Mouse (Mus musculus): ENCODE results near the gene Chek2. TPM values are rescaled to one million over a fixed set of nuclear protein-coding genes. Genes with fewer than 3 reads are reported as not detected.
"Not testable (repeated sequence)": the region's sequence is repeated elsewhere in the genome, so short reads cannot be mapped to it uniquely, and the experiment has no call there.

Gene Chek2
- polyA plus RNA-seq, 1 experiment from 2014 or later: 31.0 TPM

DNA sequence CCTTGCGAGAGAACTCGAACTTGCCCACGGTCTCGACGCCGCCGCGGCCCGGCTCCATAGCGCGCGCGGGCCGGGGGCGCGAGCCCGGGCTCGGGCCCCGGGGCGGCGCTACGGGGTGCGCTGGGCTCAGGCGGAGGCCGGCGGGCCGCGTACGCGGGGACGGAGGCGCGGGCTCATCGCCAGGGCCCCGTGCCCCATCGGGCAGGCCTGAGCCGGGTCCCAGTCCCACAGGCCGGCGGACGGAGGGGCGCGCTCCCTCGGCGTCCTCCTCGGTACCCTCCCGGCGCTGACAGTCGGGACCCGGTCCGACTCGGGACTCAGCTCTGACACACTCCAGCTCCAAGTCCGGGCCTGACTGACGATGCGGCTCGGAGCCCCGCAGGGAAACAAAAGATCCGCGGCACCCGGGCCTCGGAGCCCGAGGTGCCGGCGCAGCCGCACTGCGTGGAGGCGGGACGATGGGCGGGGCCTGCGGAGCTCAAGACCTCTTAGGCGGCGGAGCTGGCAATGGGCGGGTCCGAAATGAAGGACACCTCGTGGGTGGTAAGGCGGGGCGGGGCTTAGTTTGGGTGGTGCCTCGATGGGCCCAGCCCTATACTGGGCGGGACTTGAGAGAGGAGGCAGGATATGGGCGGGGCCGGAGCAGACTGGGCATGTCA lies 30.0 kb upstream of the Chek2 start, which contains the start of gene Ulk1:
Gene Ulk1, minus strand, starts transcription at position 431 of the 659 bp plus-strand sequence.
- Histone ChIP-seq H3K4me1 (replicated peaks) (peaks cover 41% of the 10 kb centered on the region), H3K9me3 (no peaks in the 10 kb centered on the region), H3K36me3 (peaks cover 27% of the 10 kb centered on the region), H3K4me3 (peak within 1 kb of the TSS; percentile 93), H3K27ac (peak within 1 kb of the TSS; percentile 97), H3K27me3 (ENCODE audit: insufficient read depth, poor library complexity, severe bottlenecking) (no peaks in the 10 kb centered on the region)
- peak; percentile 99 for DNase-seq (ENCODE audit: low spot score)
- WGBS: under 1% methylated on average over 80 of the region's 80 CpGs

DNA sequence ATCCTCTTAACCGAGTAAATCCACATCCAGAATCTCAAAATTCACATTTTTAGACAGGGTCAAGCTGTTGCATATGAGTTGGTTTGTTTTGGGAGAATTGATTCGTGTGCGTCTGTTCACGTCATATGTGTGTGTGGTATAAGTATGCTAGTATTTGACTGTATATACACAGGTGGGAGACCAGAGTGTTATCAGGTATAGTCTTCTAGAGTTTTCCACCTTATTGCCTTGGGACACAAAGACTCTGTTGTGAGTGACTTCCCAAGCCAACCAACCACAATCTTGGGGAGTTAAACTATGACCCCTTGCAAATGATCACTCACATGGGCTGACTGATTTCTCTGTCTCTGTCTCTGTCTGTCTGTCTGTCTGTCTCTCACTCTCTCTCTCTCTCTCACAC lies 15.4 kb upstream of the Chek2 start:
- DNase-seq (ENCODE audit: low spot score): no peak
- Histone ChIP-seq H3K27ac (no peak overlapping the region), H3K4me3 (no peak overlapping the region), H3K27me3 (ENCODE audit: insufficient read depth, poor library complexity, severe bottlenecking) (no peaks in the 10 kb centered on the region), H3K36me3 (no peaks in the 10 kb centered on the region), H3K9me3 (no peaks in the 10 kb centered on the region), H3K4me1 (replicated peaks) (no peaks in the 10 kb centered on the region)
- 91% methylated on average over 4 of the region's 4 CpGs for WGBS

DNA sequence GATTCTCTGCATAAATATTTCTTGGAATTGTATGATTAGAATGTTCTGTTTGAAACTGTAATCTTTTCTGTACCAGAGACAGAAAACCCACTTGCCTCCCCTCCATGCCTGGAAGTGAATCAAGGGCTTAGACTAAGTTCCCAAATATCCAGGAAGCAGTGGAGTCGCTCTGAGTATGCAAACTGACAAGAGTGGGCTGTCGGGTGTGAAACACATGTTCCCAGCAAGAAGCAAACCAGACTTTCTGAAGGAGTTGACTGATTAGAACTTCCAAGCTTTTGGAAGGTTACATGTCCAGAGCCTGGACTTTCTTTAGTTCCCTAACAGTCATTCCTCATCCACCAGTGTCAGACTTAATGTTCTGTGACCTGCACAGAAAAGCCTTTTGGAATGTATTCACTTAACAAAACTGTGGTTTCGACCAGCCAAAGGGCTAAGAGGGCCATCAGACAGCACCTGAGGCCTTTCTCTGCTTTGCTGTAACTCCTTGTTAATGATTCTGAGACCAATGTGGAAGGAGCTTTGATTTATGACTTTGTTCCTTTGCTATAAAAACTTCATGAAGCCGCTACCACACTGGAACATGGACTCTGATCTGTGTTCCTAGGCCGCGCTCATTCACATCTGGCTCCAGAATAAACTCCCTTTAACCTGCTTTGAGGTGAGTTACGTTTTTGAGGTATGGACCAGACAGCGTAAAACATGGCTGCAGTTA lies 12.8 kb upstream of the Chek2 start:
- H3K27me3 ChIP-seq (ENCODE audit: insufficient read depth, poor library complexity, severe bottlenecking): no peaks in the 10 kb centered on the region

DNA sequence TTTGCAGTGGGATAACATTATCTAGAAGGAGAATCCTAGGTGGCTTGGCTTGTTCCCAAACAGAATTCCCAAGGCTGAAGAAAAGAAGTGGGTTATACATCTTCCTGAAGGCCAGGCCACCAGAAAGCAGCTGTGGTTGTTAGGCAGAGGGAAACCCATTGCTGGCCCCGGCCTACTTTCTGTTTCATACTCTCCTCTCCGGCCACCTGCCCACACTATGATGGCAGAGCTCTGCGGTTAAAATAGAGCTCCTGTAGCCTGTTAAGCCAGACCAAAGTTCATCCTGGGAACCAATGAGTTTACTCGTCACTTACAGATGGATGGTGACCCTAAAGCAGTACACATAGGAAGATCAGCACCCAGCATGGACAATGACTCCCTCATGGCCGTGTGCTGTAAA lies 12.2 kb upstream of the Chek2 start:
- H3K9me3 ChIP-seq: no peaks in the 10 kb centered on the region
- no peaks in the 10 kb centered on the region for H3K27me3 ChIP-seq (ENCODE audit: insufficient read depth, poor library complexity, severe bottlenecking)
- no peak overlapping the region for H3K4me3 ChIP-seq
- 91% methylated on average over 5 of the region's 5 CpGs for WGBS
- H3K36me3 ChIP-seq: 0 out of 2 replicates have a peak, but pooled peaks cover 7% of the 10 kb centered on the region
- no peak overlapping the region for H3K27ac ChIP-seq
- no peak for DNase-seq (ENCODE audit: low spot score)
- H3K4me1 ChIP-seq (replicated peaks): no peaks in the 10 kb centered on the region

More for the DNA sequence above, 12.8 kb upstream of the Chek2 start:
- Histone ChIP-seq H3K4me3 (no peak overlapping the region), H3K9me3 (no peaks in the 10 kb centered on the region), H3K4me1 (replicated peaks) (no peaks in the 10 kb centered on the region), H3K36me3 (0 out of 2 replicates have a peak, but pooled peaks cover 7% of the 10 kb centered on the region), H3K27ac (no peak overlapping the region)
- WGBS: 92% methylated on average over 8 of the region's 8 CpGs
- DNase-seq (ENCODE audit: low spot score): no peak

DNA sequence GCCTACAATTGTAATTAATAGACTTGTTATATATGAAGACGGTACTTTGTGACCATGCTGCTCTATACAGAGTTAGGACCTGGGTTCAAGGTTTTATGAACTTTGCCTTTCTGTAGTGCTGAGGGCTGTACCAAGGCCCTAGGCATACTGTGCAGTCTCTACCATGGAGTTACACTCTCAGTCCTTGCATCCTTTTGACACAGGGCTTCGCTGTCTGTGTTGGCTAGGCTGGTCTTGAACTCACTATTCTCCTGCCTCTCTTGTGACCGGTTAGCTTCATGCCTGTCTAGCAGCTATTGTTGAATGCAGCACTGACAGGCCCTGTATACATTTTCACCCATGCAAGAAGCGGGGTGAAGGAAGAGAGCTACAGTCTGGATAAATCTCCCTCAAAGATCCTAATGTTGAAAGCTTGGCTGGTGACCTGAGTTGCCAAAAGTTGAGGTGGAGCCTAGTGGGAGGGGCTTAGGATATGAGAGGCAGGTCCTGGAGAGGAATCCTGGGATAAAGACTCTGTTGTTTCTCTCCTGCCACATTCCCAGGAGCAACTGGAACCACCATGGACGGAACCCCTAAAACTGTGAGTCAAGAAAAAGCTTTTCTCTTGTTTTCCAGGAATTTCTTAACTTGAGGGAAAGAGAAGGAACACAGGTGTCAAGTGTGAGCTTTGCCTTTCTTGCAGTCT lies 8.6 kb upstream of the Chek2 start:
- no peak for DNase-seq (ENCODE audit: low spot score)
- no peaks in the 10 kb centered on the region for H3K9me3 ChIP-seq
- no peak overlapping the region for H3K4me3 ChIP-seq
- H3K27ac ChIP-seq: no peak overlapping the region
- WGBS: 89% methylated on average over 5 of the region's 5 CpGs
- peaks cover 17% of the 10 kb centered on the region; the same call in 1 of the 2 replicates for H3K36me3 ChIP-seq
- H3K27me3 ChIP-seq (ENCODE audit: insufficient read depth, poor library complexity, severe bottlenecking): no peaks in the 10 kb centered on the region
- no peaks in the 10 kb centered on the region for H3K4me1 ChIP-seq (replicated peaks)

DNA sequence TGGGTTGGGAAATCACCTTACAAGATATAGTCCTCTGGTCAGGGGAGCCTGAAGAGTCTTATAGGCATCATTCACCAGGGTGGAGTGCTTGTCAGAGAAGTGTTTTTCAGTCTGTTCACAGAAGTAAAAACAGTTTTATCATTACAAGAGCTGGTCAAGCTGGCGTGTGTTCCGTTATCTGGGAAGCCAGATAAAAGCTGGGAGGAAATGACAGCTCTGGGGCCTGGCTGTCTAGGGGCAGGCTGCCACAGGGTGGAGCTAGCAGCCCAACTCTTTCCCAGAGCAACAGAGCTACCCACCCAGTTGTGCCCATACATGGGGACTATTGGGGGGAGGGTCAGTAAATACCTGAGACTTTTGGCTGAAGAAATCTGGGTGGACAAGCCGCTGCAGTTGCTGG lies 3.8 kb upstream of the Chek2 start:
- 41% methylated on average over 3 of the region's 3 CpGs for WGBS
- DNase-seq (ENCODE audit: low spot score): peak; percentile 29

DNA sequence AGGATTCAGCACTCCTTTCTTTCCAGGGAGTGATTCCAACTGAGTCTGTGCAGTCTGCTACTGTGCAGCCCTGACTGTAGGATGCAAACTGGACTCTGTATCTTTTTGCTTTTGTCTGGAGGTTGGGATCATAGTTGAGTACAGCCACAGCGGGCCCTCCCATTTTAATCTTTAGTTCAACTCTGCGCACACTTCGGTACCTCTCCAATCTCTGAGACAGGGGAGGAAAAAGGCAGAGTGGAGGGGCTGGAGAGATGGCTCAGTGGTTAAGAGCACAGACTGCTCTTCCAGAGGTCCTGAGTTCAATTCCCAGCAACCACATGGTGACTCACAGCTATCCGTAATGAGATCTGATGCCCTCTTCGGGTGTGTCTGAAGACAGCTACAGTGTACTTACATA lies 1.8 kb upstream of the Chek2 start:
- H3K27ac ChIP-seq; DNase-seq (ENCODE audit: low spot score); H3K27me3 ChIP-seq (ENCODE audit: insufficient read depth, poor library complexity, severe bottlenecking); H3K4me3 ChIP-seq; H3K9me3 ChIP-seq: not testable (repeated sequence)
- 91% methylated on average over 5 of the region's 5 CpGs for WGBS
- Histone ChIP-seq H3K4me1 (replicated peaks) (peaks cover 24% of the 10 kb centered on the region), H3K36me3 (peaks cover 29% of the 10 kb centered on the region)

More for the DNA sequence above, 3.8 kb upstream of the Chek2 start:
- Histone ChIP-seq H3K27ac (no peak overlapping the region), H3K9me3 (no peaks in the 10 kb centered on the region), H3K4me1 (replicated peaks) (peaks cover 20% of the 10 kb centered on the region), H3K4me3 (no peak overlapping the region), H3K27me3 (ENCODE audit: insufficient read depth, poor library complexity, severe bottlenecking) (no peaks in the 10 kb centered on the region), H3K36me3 (peaks cover 14% of the 10 kb centered on the region)

DNA sequence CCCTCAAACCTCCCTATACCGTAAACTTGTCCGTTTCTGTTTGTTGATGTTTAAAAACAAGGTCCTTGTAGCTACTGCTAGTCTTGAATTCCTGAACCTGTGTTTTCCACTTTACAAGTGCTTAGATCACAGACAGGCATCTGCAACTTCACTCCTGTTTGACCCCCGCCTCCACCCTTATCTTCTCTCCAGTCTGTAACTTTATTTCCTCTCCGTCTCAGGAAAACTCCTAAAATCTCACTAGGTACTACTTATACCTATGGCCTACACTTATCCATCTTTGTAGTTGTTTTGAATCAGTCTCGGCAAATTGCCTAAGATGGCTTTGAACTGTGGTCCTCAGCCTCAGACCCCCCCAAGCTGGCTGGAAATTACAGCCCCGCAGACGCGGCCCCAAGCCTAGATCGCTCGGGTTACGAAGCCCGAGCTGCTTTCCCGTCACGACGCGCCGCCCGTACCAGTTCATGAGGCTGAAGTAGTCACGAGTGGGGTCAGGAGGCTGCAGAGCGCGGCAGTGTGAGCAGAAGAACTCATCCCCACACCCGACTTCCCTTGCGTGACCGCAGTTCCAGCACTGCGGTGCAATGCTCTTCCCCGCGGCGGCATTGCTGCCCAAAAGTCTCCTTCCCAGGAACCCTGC lies 621 bp upstream of the Chek2 start:
- Histone ChIP-seq H3K27ac (peak overlapping the region; percentile 91), H3K36me3 (peaks cover 36% of the 10 kb centered on the region), H3K4me1 (replicated peaks) (peaks cover 24% of the 10 kb centered on the region), H3K4me3 (peak overlapping the region; percentile 80), H3K9me3 (no peaks in the 10 kb centered on the region), H3K27me3 (ENCODE audit: insufficient read depth, poor library complexity, severe bottlenecking) (no peaks in the 10 kb centered on the region)
- no peak for DNase-seq (ENCODE audit: low spot score)
- 7% methylated on average over 28 of the region's 28 CpGs for WGBS

DNA sequence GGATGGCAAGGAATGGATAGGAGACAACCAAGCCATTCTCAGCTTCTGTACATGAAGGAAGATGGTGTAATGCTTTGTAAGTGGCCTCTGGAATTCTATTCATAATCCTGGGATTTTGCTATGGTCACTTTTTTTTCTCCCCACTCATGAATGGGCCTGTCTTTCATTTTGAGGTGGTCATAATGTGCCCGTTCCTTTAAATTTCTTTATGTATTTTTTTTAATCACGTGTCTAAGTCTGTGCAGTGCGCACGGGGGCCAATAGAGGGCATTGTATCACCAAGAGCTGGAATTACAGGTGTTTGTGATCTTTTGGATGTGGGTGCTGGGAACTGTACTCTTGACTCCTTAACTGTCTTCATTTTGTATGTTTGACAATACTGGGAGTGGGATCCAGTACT lies 686 bp downstream of the Chek2 start:
- DNase-seq (ENCODE audit: low spot score): peak; percentile 38
- no peaks in the 10 kb centered on the region for H3K9me3 ChIP-seq
- peaks cover 46% of the 10 kb centered on the region for H3K36me3 ChIP-seq
- 10% methylated on average over 4 of the region's 4 CpGs for WGBS
- peaks cover 24% of the 10 kb centered on the region for H3K4me1 ChIP-seq (replicated peaks)
- peak overlapping the region; percentile 80 for H3K4me3 ChIP-seq
- peak overlapping the region; percentile 91 for H3K27ac ChIP-seq
- H3K27me3 ChIP-seq (ENCODE audit: insufficient read depth, poor library complexity, severe bottlenecking): no peaks in the 10 kb centered on the region

DNA sequence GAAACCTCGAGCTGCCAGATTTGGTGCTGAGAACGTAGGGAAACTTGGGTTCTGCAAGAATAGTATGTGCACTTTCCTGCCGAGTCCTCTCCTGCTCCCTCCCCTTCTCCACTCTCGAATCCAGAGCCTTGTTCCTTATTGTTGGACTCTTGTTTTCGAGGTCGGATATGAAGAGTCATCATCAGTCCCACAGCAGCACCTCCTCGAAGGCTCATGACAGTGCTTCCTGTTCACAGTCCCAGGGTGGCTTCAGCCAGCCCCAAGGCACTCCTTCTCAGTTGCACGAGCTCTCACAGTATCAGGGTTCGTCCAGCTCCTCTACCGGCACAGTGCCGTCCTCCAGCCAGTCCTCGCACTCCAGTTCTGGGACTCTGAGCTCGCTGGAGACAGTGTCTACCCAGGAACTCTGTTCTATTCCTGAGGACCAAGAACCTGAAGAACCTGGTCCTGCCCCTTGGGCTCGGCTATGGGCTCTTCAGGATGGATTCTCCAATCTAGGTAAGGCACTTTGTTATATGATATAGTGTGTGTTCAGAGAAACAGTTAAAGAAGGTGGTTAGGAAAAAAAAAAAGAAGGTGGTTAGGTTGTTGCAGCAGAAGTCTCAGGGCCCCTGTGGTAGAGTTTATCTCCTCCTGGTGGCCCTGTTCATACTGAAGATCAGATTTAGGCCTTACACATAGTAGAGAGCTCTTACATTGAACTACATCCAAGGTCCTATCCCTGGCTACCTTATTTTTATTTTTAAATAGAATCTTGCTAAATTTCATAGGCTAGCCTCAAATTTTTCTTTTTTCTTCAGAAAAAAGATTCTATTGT lies 1.5 kb downstream of the Chek2 start:
- Histone ChIP-seq H3K27me3 (ENCODE audit: insufficient read depth, poor library complexity, severe bottlenecking) (no peaks in the 10 kb centered on the region), H3K9me3 (no peaks in the 10 kb centered on the region), H3K36me3 (peaks cover 53% of the 10 kb centered on the region), H3K27ac (no peak overlapping the region), H3K4me1 (replicated peaks) (peaks cover 24% of the 10 kb centered on the region), H3K4me3 (peak overlapping the region; percentile 80)
- DNase-seq (ENCODE audit: low spot score): no peak
- 93% methylated on average over 14 of the region's 14 CpGs for WGBS

DNA sequence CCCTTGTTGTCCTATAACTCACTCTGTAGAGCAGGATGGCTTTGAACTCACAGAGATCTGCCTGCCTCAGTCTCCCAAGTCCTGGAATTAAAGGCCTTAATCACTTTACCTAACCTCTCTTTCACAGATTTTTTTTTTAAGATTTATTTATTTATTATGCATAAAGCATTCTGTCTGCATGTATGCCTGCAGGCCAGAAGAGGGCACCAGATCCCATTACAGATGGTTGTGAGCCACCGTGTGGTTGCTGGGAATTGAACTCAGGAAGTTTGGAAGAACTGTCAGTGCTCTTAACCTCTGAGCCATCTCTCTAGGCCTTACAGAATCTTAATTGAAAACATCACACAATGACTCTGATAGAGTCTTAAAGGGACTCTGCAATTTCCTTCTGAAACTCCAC lies 13.2 kb downstream of the Chek2 start:
- WGBS: 78% methylated on average over 1 of the region's 1 CpGs
- Histone ChIP-seq H3K27me3 (ENCODE audit: insufficient read depth, poor library complexity, severe bottlenecking) (no peaks in the 10 kb centered on the region), H3K9me3 (no peaks in the 10 kb centered on the region), H3K36me3 (peaks cover 83% of the 10 kb centered on the region), H3K4me3 (no peak overlapping the region), H3K4me1 (replicated peaks) (no peaks in the 10 kb centered on the region), H3K27ac (no peak overlapping the region)
- no peak for DNase-seq (ENCODE audit: low spot score)

DNA sequence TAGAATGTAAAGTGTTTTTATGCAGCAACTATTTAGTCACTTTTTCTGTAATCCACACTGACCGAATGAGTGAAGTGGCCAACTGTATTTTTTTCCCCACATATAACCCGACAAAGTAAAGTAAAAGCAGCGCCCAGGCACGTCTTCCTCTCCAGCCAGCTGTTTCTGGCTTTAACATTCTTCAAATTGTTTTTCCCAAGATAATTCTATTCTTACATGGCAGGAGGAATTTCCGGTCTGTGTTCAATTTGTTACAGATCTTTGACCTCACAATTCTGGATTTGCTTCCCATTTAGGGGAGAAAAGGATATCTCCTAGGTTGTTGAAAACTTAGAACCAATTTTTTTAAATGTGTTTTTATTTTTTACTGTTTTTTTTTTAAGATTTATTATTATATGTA lies 17.3 kb downstream of the Chek2 start:
- Histone ChIP-seq H3K27ac (no peak overlapping the region), H3K27me3 (ENCODE audit: insufficient read depth, poor library complexity, severe bottlenecking) (no peaks in the 10 kb centered on the region), H3K4me3 (no peak overlapping the region), H3K9me3 (no peaks in the 10 kb centered on the region), H3K36me3 (peaks cover 79% of the 10 kb centered on the region), H3K4me1 (replicated peaks) (0 out of 2 replicates have a peak, but pooled peaks cover 4% of the 10 kb centered on the region)
- no peak for DNase-seq (ENCODE audit: low spot score)
- WGBS: 82% methylated on average over 5 of the region's 5 CpGs
